Mouse (Mus musculus) heart, adult 18-20 months (tissue): ENCODE data around the gene Usp30. TPM values are rescaled to one million over a fixed set of nuclear protein-coding genes. Genes with fewer than 3 reads are reported as not detected.

ENCODE experiments used
- DNase-seq, 2 experiments: peaks; one replicate each; pipeline ENCODE4 v3.0.0; 2021 to 2022; ENCODE audit warnings: mixed read lengths in 1 of 2
- total RNA-seq, 2 experiments: library from RNA; stranded (reverse); gene quantifications; 2 replicates each; pipeline ENCODE4 v1.2.3; 2021

The Usp30 gene
- total RNA-seq, 2 experiments from 2014 or later: 10.4 to 11.6 TPM

DNA sequence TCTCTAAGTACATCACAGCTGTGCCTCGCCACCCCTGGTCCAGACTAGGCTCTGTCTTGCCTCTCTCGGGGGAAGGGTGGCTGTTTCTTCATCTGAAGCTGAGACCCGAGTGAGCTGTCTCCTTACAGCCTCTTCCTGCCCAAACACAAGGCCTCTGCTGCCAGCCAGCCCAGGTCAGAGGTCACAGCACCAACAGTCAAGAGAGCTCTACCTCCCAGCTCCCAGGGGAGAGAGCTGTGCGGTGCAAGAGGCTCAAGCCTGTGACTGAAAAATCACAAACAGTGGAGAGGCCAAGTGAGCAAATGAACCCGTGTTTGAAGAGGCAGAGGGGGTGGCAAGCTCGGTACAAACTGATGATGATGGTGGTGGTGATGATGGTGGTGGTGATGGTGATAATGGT lies 1.3 kb downstream of the Usp30 start:
- DNase-seq: no peak

GRCm38 (mm10) chr5:114067543-114067942 lies 2.3 kb downstream of the Usp30 start:
- no peak for DNase-seq

DNA sequence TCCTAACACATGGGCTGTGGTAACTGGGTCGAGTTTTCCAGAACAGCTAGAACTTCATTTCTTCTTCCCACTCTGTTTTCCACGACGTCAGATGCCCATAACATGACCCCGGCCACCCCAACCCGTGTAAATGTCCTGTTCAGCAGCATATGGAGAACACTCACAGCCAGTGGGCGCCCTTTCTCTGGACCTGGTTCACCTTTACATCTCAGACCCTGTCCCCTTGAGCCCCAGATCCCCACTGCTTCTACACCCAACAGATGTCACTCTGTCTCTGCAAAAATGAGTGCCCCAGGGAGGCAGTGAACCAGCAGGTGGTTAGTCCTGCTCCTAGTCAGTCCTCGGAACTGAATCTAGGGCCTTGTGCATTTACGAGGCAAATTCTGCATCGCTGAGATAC lies 2.7 kb downstream of the Usp30 start:
- no peak for DNase-seq

DNA sequence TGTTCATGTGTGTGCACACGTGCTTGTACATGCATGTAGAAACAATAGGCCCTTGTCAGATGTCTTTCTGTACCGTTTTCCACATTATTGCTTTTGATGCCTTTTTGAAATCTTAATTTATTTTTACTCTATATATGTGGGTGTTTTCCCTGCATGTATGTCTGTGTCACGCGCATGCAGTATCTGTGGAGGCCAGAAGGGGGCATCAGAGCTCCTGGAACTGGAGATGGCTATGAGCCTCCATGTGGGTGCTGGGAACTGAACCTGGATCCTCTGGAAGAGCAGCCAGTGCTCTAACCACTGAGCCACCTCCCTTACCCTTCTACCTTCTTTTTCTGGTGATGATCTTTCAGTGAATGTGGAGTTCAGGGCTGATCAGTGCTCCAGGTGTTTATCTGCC lies 5.6 kb downstream of the Usp30 start:
- DNase-seq: no peak

DNA sequence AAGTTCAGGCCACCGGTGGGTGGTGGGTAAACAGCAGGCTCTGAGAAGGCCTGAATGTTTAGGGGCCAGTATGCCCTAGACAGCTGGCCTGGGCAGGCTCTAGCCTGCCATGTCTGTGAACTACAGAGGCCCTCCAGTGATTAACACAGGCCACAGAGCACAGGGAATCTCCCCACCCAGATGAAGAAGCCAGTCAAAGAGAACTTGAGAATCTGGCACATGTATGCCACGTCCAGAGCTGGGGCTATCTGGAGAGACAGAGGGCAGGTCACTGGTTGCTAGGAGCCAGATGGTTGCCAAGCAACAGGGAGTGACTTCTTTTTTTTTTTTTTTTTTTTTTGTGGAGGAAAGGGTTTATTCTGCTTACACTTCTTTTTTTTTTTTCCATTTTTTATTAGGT lies 7.0 kb downstream of the Usp30 start:
- DNase-seq: no peak

- no peak for DNase-seq
These were observed 11.7 kb downstream of the Usp30 start for GRCm38 (mm10) chr5:114077009-114077408.

GRCm38 (mm10) chr5:114085501-114085900 lies 20.2 kb downstream of the Usp30 start:
- no peak for DNase-seq

DNA sequence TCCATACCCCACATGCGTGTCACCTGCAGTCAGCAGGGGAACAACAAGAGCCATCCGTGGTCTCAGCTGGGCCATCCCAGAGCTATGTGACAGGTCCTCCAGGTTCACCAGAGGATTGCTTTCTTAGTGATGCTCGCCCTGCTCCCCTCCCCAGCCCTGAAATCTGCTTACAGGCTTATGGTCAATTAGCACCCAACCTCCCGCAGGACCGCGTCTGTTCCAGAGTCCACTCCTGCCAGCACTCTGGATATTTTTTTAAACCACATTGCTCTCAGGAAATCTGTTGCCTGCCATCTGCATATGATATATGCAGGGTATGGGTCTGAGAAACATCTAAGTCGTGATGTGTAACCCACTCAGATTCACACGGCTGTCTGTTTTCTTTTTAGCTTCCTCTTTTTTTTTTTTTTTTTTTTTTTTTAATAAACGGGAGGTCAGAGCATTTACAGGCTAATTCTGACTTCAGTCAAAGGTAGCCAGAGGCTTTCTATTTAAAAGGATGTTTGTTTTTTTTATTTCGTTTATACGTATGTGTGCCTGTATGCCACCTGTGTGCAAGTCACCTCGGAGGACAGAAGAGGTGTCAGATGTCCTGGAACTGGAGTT lies 22.7 kb downstream of the Usp30 start:
- no peak for DNase-seq

GRCm38 (mm10) chr5:114090421-114091013 lies 25.3 kb downstream of the Usp30 start:
- no peak for DNase-seq

DNA sequence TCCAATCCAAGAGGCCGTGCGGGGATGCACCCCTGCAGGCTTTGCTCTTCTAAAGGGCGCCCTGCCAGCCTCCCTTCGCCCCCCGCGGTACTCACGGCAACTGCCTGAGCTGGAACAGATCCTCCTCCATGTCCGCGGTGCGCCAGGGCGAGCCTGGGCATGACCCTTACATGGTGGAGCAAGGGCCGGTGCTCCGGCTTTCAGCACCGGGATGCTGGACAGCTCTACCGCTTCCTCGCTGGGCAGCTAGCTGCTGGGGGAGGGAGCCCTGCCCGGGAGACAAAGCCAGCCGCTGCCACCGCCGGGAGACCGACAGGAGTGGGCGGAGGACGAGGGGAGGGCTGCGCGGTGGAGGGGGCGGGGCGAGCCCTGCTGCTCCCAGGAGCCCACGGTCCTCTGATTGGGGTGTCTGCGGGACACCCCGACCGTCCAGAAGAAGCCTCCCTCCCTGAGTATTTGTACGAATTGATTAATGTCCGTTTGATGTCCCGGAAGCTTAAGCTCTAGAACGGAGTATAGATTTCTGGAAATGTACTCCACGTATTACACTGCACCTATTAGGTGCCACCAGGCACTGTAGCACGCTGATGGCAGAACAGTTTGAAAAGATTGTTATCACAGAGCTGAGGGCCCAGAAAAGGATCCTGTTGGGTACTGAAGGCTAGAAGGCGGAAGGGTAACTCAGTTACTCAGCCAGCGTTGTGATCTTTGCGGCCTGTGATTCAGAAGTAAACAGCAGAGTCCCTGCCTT lies 26.0 kb downstream of the Usp30 start, which contains the start of gene Svop:
Gene Svop, minus strand, starts transcription at position 514 of the 751 bp plus-strand sequence.
- peak; percentile 51 to 68 for DNase-seq

GRCm38 (mm10) chr5:114099709-114100389 lies 34.6 kb downstream of the Usp30 start:
- peak; percentile 92 to 94 for DNase-seq

- DNase-seq: no peak
These were observed 35.3 kb downstream of the Usp30 start for GRCm38 (mm10) chr5:114100390-114101099.

- DNase-seq: no peak
These were observed 36.6 kb downstream of the Usp30 start for GRCm38 (mm10) chr5:114101873-114102272.

DNA sequence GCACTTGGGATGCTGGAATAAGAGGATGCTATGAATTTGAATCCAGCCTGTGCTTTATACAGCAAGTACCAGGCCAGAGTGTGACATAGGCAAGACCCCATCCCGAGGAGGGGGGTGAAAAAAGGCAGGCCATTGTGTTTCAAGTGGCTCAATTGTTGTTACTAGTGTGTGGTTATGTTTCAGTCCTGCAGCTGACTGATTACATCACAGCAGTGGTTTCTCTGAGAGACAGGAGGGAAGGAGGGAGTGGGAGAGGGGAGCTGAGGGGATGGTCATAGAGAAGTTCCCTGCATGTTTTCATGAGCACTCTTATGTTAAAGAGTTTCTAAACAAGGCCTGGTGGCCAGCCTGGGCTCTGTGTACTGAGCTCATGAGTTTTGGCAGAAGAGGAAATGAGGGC lies 37.5 kb downstream of the Usp30 start:
- DNase-seq: no peak

GRCm38 (mm10) chr5:114106391-114106935 lies 41.2 kb downstream of the Usp30 start:
- DNase-seq: no peak

DNA sequence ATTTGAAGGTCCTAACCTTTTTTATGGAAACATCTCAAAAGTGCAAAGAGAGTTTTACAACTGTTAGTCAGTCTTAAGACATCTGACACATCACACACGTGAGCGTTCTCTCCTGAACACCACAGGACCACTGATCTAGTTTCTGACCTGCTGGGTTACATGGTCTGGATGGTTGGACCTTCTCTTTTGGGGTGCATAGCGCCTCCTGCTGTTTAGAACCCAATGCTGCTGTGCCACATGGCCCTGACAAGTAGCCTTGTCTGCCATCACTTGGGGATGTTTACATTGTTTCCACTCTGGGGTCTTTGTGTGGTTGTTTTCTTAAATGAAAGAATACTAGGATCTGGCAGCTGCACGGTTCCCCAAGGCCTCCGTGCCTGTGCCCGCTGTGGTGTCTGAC lies 48.1 kb downstream of the Usp30 start:
- no peak for DNase-seq

DNA sequence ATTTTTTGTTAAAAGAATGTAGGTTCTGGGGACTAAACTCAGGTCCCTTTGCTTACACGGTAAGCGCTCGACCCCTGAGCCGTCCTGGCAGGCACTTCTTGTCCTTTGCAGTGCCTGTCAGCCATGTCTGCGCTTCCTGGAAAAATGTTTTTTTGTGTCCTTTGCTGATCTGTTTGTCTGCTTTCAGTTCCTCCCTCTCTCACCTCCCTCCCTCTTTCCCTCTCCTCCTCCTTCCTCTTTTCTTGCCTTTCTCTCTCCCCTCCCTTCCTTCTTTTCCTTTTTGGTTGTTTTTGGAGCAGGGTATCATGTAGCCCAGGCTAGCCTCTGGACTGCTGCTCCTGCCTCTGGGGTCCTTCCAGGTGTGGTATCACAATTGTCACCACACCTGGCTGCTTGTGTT lies 49.8 kb downstream of the Usp30 start:
- no peak for DNase-seq

- DNase-seq: no peak
These were observed 51.3 kb downstream of the Usp30 start for GRCm38 (mm10) chr5:114116586-114116985.

DNA sequence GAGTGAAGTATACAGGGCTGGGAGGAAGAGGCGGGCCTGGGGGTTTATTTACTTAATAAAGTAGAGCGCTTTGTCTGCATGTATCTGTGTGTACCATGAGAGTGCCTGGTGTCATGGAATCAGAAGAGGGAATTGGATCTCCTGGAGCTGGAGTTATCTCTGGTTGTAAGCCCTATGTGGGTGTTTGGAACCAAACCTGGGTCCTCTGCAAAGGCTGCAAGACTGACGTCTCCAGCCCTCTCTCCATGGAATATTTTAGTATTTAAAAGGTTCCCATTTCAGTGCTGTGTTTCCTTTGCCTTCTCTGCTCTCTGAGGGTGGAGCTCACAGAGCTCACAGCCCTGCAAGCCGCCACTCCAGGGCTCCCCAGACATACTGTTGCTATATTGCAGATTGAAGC lies 54.5 kb downstream of the Usp30 start:
- DNase-seq: no peak

- no peak for DNase-seq
These were observed 60.7 kb downstream of the Usp30 start for GRCm38 (mm10) chr5:114126008-114126407.

GRCm38 (mm10) chr5:114126499-114127244 lies 61.4 kb downstream of the Usp30 start:
- DNase-seq: no peak
